Mouse (Mus musculus): Measurements from ENCODE around the gene Olfr694. TPM values are rescaled to one million over a fixed set of nuclear protein-coding genes. Genes with fewer than 3 reads are reported as not detected.

Olfr694 gene
- polyA plus RNA-seq, 1 experiment: not detected

- H3K9me3 ChIP-seq (ENCODE audit: control insufficient read depth, low read length): no peaks in the 10 kb centered on the region
- TF ChIP-seq TAL1 (IDR thresholded peaks at IDR 0.05; ENCODE audit: low read length) (no peak), GATA1 (IDR thresholded peaks at IDR 0.05; ENCODE audit: low read length) (no peak)
- H3K4me1 ChIP-seq (ENCODE audit: control insufficient read depth): no peaks in the 10 kb centered on the region
- no peaks in the 10 kb centered on the region for H3K27me3 ChIP-seq (ENCODE audit: control insufficient read depth)
- H3K4me3 ChIP-seq (replicated peaks): no peak within 1 kb of the TSS
- no peaks in the 10 kb centered on the region for H3K36me3 ChIP-seq (ENCODE audit: control insufficient read depth)
These were observed 11.1 kb downstream of the Olfr694 start, which contains the start of gene Olfr693 for GRCm38 (mm10) chr7:106680484-106680883. Gene Olfr693 (minus strand): TSS chr7:106680584.

GRCm38 (mm10) chr7:106652344-106652652 lies 39.3 kb downstream of the Olfr694 start:
- Histone ChIP-seq H3K4me1 (ENCODE audit: control insufficient read depth) (peaks cover 31% of the 10 kb centered on the region), H3K4me3 (replicated peaks) (no peak overlapping the region), H3K27me3 (ENCODE audit: control insufficient read depth) (no peaks in the 10 kb centered on the region), H3K9me3 (ENCODE audit: control insufficient read depth, low read length) (peaks cover 2% of the 10 kb centered on the region; the same call in 1 of the 2 replicates), H3K36me3 (ENCODE audit: control insufficient read depth) (no peaks in the 10 kb centered on the region)
- TF ChIP-seq GATA1 (IDR thresholded peaks at IDR 0.05; ENCODE audit: low read length) (no peak), TAL1 (IDR thresholded peaks at IDR 0.05; ENCODE audit: low read length) (no peak)

GRCm38 (mm10) chr7:106651555-106652343 lies 39.9 kb downstream of the Olfr694 start:
- no peak for TF ChIP-seq GATA1 (IDR thresholded peaks at IDR 0.05; ENCODE audit: low read length)
- no peak for TF ChIP-seq TAL1 (IDR thresholded peaks at IDR 0.05; ENCODE audit: low read length)
- peaks cover 31% of the 10 kb centered on the region for H3K4me1 ChIP-seq (ENCODE audit: control insufficient read depth)

GRCm38 (mm10) chr7:106649774-106650173 lies 41.8 kb downstream of the Olfr694 start:
- Histone ChIP-seq H3K4me3 (replicated peaks) (no peak overlapping the region), H3K36me3 (ENCODE audit: control insufficient read depth) (no peaks in the 10 kb centered on the region), H3K27me3 (ENCODE audit: control insufficient read depth) (no peaks in the 10 kb centered on the region), H3K9me3 (ENCODE audit: control insufficient read depth, low read length) (peaks cover 2% of the 10 kb centered on the region; the same call in 1 of the 2 replicates), H3K4me1 (ENCODE audit: control insufficient read depth) (peaks cover 31% of the 10 kb centered on the region)
- no peak for TF ChIP-seq GATA1 (IDR thresholded peaks at IDR 0.05; ENCODE audit: low read length)
- no peak for TF ChIP-seq TAL1 (IDR thresholded peaks at IDR 0.05; ENCODE audit: low read length)

More at GRCm38 (mm10) chr7:106651555-106652343, 39.9 kb downstream of the Olfr694 start:
- no peaks in the 10 kb centered on the region for H3K36me3 ChIP-seq (ENCODE audit: control insufficient read depth)
- H3K4me3 ChIP-seq (replicated peaks): no peak overlapping the region
- H3K9me3 ChIP-seq (ENCODE audit: control insufficient read depth, low read length): peaks cover 2% of the 10 kb centered on the region; the same call in 1 of the 2 replicates
- H3K27me3 ChIP-seq (ENCODE audit: control insufficient read depth): no peaks in the 10 kb centered on the region

- Histone ChIP-seq H3K4me1 (ENCODE audit: control insufficient read depth) (no peaks in the 10 kb centered on the region; the same call in 1 of the 2 replicates), H3K27me3 (ENCODE audit: control insufficient read depth) (no peaks in the 10 kb centered on the region), H3K9me3 (ENCODE audit: control insufficient read depth, low read length) (no peaks in the 10 kb centered on the region; the same call in 1 of the 2 replicates), H3K36me3 (ENCODE audit: control insufficient read depth) (no peaks in the 10 kb centered on the region), H3K4me3 (replicated peaks) (no peak overlapping the region)
- TF ChIP-seq GATA1 (IDR thresholded peaks at IDR 0.05; ENCODE audit: low read length) (no peak), TAL1 (IDR thresholded peaks at IDR 0.05; ENCODE audit: low read length) (no peak)
These were observed 46.4 kb downstream of the Olfr694 start for GRCm38 (mm10) chr7:106645261-106645660.

- H3K4me3 ChIP-seq (replicated peaks): no peak overlapping the region
These were observed 47.3 kb downstream of the Olfr694 start for GRCm38 (mm10) chr7:106644222-106644870.

GRCm38 (mm10) chr7:106640839-106641238 lies 50.8 kb downstream of the Olfr694 start:
- H3K36me3 ChIP-seq (ENCODE audit: control insufficient read depth): no peaks in the 10 kb centered on the region
- H3K4me1 ChIP-seq (ENCODE audit: control insufficient read depth): peaks cover 2% of the 10 kb centered on the region; the same call in 1 of the 2 replicates
- H3K4me3 ChIP-seq (replicated peaks): no peak overlapping the region
- no peak for TF ChIP-seq GATA1 (IDR thresholded peaks at IDR 0.05; ENCODE audit: low read length)
- no peak for TF ChIP-seq TAL1 (IDR thresholded peaks at IDR 0.05; ENCODE audit: low read length)
- no peaks in the 10 kb centered on the region for H3K9me3 ChIP-seq (ENCODE audit: control insufficient read depth, low read length)
- no peaks in the 10 kb centered on the region for H3K27me3 ChIP-seq (ENCODE audit: control insufficient read depth)

More at GRCm38 (mm10) chr7:106644222-106644870, 47.3 kb downstream of the Olfr694 start:
- Histone ChIP-seq H3K4me1 (ENCODE audit: control insufficient read depth) (no peaks in the 10 kb centered on the region), H3K9me3 (ENCODE audit: control insufficient read depth, low read length) (no peaks in the 10 kb centered on the region; the same call in 1 of the 2 replicates), H3K36me3 (ENCODE audit: control insufficient read depth) (no peaks in the 10 kb centered on the region), H3K27me3 (ENCODE audit: control insufficient read depth) (no peaks in the 10 kb centered on the region)
- TF ChIP-seq GATA1 (IDR thresholded peaks at IDR 0.05; ENCODE audit: low read length) (no peak), TAL1 (IDR thresholded peaks at IDR 0.05; ENCODE audit: low read length) (no peak)

- H3K4me1 ChIP-seq (ENCODE audit: control insufficient read depth): peaks cover 2% of the 10 kb centered on the region; the same call in 1 of the 2 replicates
- H3K4me3 ChIP-seq (replicated peaks): no peak overlapping the region
- H3K27me3 ChIP-seq (ENCODE audit: control insufficient read depth): no peaks in the 10 kb centered on the region
- TF ChIP-seq GATA1 (IDR thresholded peaks at IDR 0.05; ENCODE audit: low read length) (no peak), TAL1 (IDR thresholded peaks at IDR 0.05; ENCODE audit: low read length) (no peak)
- no peaks in the 10 kb centered on the region for H3K9me3 ChIP-seq (ENCODE audit: control insufficient read depth, low read length)
- no peaks in the 10 kb centered on the region for H3K36me3 ChIP-seq (ENCODE audit: control insufficient read depth)
These were observed 56.1 kb downstream of the Olfr694 start for GRCm38 (mm10) chr7:106635560-106635959.

Other genes with a start within 250 kb of the Olfr694 start
- gene Olfr693, start 11.2 kb downstream of the Olfr694 start, polyA plus RNA-seq (2012): not detected in 2 replicates
- not detected in 2 replicates for gene Olfr695, start 24.6 kb upstream of the Olfr694 start, polyA plus RNA-seq (2012)
- gene Olfr697, start 50.6 kb upstream of the Olfr694 start, polyA plus RNA-seq (2012): not detected in 2 replicates
- gene Olfr698, start 63.6 kb upstream of the Olfr694 start, polyA plus RNA-seq (2012): not detected in 2 replicates
- not detected in 2 replicates for gene Olfr699, start 101.4 kb upstream of the Olfr694 start, polyA plus RNA-seq (2012)
- not detected in 2 replicates for gene Olfr700, start 117.0 kb upstream of the Olfr694 start, polyA plus RNA-seq (2012)
- 0.01 TPM in 1 of 2 replicates, not detected in the other for gene Olfr701, start 122.3 kb upstream of the Olfr694 start, polyA plus RNA-seq (2012)
- gene Olfr702, start 142.1 kb upstream of the Olfr694 start, polyA plus RNA-seq (2012): not detected in 2 replicates
- not detected in 2 replicates for gene Olfr703, start 151.5 kb upstream of the Olfr694 start, polyA plus RNA-seq (2012)
- not detected in 2 replicates for gene Olfr704, start 171.4 kb upstream of the Olfr694 start, polyA plus RNA-seq (2012)
- gene Olfr705, start 185.1 kb upstream of the Olfr694 start, polyA plus RNA-seq (2012): 0.01 TPM in 1 of 2 replicates, not detected in the other
- gene Olfr706, start 196.3 kb upstream of the Olfr694 start, polyA plus RNA-seq (2012): not detected in 2 replicates
- not detected in 2 replicates for gene Olfr707, start 209.4 kb upstream of the Olfr694 start, polyA plus RNA-seq (2012)
- gene Olfr1532-ps1, start 216.2 kb upstream of the Olfr694 start, polyA plus RNA-seq (2012): 0.02 TPM in 1 of 2 replicates, not detected in the other
- gene Olfr709-ps1, start 240.4 kb upstream of the Olfr694 start, polyA plus RNA-seq (2012): not detected in 2 replicates